Mouse (Mus musculus) cerebellum, postnatal 36 days (tissue): Measurements from ENCODE around the gene Gmpr2.

Source experiments
- DNase-seq, 2 experiments: peaks; one replicate each; pipeline ENCODE4 v3.0.0; 2021 to 2022; ENCODE audit warnings: mixed read lengths in 2 of 2

Gmpr2 gene

DNA sequence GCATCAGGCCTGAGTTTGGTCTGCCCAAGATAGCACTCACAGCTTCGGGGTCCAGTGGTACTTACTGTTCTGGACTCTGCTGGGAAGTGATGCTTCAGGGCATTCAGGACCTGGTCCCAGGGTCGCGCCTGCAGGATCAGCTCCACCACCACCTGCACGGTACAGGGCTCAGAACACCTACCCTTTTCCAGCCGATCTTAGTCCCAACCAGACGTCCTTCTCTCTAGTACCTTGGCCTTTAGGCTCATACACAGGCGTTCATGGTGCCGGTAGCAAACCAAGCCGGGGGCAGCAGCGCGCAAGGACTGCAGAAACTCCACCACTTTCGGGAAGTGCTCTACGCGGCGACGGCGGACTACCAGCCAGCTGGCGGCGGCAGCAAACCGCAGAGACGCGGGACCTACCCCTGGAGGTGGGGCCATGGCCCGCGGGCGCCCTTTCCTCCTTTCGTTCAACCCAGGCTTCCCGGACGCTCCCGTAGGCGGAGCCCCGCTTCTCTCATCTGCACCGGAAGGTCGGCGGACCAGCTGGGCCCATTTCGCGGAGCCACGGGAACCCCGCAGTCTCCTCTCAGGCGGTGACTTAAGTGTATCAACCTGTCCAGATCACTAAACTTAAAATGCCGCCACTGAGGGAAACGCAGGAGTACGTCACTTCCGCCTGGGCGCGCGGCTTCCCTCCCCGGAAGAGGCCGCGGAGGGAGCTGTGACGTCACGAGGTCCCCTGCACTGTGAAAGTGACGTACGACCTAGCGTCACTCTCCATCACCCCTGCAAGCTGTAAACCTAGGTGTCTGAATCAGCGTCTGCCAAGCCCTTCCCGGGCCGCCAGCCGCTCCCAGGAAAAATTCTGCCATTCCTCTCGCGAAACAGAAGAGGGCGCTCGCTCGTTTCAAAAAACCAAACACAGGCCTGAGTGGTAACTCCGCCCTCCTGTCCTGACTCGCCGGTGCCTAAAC, 9.7 kb downstream of the Gmpr2 start, which contains the start of gene Tinf2:
TSS of gene Tinf2 (minus strand) at position 661 of the 958 bp plus-strand sequence.
- peak; percentile 93 to 94 for DNase-seq

DNA sequence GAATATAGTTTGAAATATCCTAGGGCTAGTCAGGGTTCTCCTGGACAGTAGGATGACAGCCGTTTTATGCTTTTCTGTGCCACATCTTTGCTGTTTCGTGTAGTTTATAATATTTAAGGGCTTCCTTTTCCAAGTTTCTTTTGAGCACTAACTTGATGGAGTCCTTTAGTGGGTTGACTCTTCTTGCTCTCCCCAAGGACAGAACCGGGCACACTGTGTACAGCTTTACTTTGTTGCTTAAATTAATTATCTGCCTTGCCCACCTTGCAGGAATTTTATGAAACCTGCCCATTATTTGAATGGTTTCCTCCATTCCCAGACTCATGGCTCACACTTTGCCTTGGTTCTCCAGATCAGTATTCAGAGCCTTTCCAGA, 10.4 kb downstream of the Gmpr2 start:
- no peak for DNase-seq

- DNase-seq = no peak
These were observed 17.7 kb downstream of the Gmpr2 start for GRCm38 (mm10) chr14:55689433-55689832.

GRCm38 (mm10) chr14:55697226-55697625, 25.5 kb downstream of the Gmpr2 start:
- DNase-seq = no peak

DNA sequence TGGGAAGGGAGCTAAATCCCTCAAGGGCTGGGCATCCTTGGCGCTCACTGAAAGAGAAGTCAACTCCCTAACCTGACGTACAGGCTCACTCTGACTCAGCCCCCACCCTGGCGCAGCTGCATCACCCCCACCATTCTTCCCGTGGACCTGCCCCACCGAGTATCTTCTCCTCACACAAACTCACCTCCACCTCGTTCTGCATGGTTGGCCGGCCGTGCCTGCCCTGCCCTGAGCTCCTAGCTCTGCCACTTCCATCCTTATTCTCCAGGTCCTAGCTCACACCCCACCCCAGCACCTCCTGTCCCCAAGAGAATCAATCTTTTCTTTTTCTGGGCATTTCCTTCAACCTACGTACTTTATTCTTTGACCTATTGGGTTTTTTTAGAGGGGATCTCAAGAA, 29.4 kb downstream of the Gmpr2 start:
- DNase-seq = no peak

- DNase-seq = no peak
These were observed 31.0 kb downstream of the Gmpr2 start for GRCm38 (mm10) chr14:55702761-55703160.

DNA sequence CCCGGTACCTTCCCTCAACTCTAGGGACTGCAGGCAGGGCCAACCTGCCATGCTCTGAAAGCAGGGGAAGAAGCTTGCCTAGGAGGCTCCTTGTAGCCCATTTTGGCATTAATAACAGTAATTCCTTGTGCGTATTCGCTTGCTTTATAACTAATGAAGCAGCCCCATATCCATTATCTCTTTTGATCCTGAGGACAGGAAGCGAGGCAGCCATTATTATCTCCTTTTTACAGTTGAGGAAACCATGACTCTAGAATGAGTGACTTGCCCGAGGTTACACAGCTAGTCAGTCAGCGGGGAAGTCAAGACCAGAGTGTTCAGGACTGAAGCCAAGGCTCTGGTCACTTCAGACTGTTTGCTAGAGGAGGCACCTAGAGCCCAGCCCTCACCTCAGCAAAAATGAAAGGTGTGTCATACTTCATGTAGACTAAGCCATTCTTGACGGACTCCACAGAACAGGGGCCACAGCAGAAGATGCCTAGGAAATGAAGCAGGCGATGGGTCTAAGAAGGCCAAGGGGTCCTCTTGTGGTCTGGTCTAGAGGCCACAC, 34.4 kb downstream of the Gmpr2 start:
- DNase-seq = no peak

GRCm38 (mm10) chr14:55707397-55707796, 35.7 kb downstream of the Gmpr2 start:
- DNase-seq = no peak

- no peak for DNase-seq
These were observed 37.8 kb downstream of the Gmpr2 start for GRCm38 (mm10) chr14:55709509-55709908.

DNA sequence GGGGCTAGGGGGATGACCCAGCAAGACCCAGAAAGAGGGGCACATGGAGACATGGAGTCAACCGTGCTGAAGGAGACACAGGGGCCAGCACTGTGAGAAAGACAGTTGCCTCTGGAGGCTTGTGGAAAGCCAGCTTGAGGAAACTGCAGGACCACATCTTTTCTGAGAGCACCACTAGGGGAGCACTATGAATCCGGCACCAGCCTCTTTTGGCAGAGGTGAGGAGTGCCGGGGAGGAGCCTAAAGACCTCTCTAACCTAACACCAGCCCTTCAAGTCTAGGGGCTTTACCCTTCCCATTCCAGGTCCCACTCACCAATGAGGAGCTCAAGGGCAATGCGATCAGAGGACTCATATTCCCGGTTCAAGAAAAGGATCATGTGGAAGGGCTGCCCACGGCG, 40.0 kb downstream of the Gmpr2 start:
- DNase-seq = no peak

- no peak for DNase-seq
These were observed 41.4 kb downstream of the Gmpr2 start for GRCm38 (mm10) chr14:55713007-55713728.

GRCm38 (mm10) chr14:55713729-55714122, 42.0 kb downstream of the Gmpr2 start, which contains the start of gene Tgm1:
TSS of gene Tgm1 (minus strand) at chr14:55713926.
- DNase-seq = no peak

DNA sequence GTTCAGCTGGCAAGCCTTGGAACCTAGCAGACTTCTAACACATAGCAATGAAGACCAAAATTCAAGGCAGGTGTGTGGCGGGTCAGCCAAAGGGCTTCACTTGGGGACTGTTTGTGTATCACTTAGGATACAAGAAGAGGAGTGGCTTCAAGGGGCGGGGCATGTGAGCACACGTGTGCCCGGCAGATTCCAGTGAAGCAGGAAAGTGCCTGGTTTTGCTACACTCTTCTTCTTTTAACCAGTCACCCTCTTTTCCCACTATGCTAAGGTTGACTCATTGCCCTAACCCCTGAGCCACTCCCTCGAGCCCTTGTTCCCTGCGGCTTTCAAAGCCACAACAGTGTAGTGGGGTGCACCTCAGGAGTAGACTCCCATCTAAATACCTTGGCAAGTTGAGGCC, 43.2 kb downstream of the Gmpr2 start:
- DNase-seq = no peak

DNA sequence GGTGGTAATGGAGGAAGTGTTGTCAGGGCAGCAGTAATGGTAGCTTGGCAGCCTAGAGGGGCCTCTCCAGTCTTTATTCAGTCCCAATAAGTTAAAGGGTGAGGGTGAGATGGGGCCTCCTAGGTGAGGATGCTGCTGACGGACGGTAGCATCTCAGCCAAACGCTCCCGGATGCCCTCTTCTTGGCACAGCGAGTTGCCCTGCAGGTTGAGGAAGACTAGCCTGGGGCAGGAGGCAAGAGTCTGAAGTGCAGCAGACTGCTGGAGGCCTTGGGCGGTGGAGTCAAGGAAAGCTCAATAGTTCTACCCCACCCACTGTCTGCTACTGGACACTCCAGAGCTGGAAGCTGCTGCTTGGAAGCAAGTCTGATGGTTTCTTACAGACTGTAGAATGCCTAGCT, 44.5 kb downstream of the Gmpr2 start:
- DNase-seq = no peak

DNA sequence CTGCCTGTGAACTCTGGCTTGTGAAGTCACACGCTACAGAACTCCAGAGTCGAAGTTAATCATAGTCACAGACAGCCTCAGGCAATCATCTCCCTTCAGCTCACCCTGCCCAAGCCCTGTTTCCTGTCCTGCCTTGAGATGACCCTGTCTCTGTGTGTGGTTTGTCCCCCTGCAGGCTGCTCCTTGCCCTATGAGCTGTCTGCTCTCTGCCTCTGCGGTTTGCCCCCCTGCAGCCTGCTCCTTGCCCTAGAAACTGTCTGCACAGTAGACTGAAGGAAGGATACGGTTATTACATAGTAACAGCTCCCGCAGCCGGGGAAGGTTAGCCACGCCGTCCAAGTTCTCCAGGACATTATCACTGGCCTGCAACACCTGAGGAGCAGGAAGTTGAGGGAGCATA, 45.1 kb downstream of the Gmpr2 start:
- DNase-seq = no peak

- no peak for DNase-seq
These were observed 48.0 kb downstream of the Gmpr2 start for GRCm38 (mm10) chr14:55719737-55720136.

DNA sequence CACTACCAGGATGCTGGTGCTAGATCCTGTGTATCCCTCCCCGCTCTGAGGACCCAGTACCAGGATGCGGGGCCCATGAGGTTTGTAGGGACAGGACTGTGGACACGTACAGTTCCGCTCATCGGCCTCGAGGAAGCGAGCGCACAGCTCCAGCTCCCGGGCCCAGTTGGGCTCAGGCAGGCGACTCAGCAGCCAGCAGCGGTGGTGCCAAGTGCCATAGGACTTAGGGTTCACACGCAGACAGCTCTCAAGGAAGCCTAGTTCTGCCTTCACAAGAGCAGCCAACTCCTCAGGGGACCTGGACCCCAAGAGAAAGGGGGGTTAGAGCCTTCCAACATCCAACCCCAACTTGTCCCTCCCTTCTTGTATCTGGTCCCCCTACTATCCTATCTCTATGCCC, 48.9 kb downstream of the Gmpr2 start:
- no peak for DNase-seq

DNA sequence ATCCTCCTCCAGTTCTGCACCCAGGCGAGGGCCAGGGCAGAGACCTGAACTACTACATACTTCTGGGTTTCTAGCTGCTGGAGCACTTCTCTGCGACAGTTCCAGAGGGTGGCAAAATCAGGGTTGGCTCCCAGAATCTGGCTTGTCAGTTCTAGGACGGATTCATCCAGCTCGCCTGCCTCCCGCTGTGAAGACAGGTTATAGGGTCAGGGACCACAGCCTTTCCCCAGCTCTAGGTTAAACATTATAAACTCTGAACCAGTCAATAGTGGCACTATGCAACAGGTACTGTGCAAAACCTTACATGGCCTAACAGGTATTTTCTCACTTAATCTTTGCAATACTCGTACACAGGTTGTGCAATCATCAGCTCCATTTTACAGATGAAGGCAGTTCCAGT, 49.3 kb downstream of the Gmpr2 start:
- DNase-seq = no peak

DNA sequence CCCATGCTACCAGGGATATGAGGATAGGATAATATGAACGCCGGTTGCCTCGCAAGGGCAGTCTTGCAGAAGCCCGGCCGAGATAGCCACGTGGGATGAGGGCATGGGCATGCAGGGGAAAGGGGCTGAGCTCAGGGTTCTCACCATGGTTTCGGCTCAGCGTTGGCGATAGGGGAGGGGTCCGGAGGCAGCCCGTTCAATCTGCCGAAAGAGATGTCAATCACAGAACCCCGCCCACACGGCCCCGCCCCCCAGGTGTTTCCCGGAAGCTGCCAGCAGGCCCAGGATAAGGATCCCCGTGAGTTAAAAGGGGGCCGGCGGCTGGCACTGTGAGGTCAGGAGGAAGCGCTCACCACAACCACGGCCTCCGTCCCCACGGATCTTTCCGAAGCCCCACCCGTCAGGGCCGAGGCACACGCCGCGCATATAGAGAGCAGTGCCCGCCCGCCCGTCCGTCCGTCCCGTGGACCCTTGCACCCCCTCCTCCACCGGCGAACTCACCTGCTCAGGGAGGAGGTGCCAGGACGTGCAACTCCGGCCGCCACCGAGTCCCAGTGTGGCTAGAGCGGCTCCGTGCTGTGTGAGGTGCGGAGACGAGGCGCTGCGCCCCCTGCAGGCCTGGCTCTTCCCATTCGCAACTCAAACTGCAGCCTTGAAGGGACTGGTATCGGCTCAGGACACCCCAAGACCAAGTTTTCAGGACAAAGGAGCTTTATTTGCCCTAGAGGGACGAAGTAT, 50.1 kb downstream of the Gmpr2 start, which contains the start of gene Rabggta:
TSS of gene Rabggta (minus strand) at position 564 of the 738 bp plus-strand sequence.
- peak; percentile 94 to 95 for DNase-seq

GRCm38 (mm10) chr14:55722438-55722945, 50.8 kb downstream of the Gmpr2 start:
- DNase-seq = no peak

DNA sequence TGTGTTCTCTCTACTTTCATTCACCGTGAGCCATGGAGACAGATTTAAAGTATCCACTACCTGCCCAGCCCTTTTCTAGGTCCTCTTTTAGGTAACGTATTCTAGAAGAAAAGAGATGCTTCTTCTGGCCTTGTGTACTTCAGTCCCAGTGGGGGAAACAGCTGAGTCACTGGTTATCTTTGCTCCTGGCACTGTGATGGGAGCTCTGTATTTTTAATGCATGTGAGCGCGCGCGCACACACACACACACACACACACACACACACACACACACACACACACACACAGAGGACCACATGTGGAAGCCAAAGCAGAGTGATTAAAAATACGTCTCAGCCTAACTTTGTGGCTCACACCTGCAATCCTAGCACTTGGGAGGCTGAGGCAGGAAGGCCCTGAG, 51.7 kb downstream of the Gmpr2 start:
- DNase-seq = no peak

DNA sequence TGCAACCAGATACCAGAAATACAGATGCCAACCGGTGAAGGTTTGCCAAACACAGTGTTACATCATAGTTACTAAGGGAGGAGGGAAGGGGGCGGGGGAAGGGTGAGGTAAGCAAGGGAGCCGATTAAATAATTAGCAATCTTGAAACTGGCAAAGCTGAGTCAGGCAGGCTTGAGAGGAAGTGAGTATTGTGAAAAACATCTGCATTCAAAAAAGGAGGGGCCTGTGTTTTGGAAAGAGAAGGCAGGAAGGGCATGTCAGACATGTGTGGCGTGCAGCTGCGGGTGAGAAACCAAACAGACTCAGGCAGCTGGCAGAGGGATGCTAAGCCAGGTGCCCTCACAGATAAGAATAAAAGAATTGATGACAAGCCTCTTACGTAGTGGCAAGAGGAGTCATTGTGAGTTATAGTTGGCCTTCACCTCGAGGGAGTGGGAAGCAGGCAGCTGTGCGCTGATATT, 52.7 kb downstream of the Gmpr2 start:
- no peak for DNase-seq
